Mouse (Mus musculus): Measurements from ENCODE around the gene Mgst2. TPM values are rescaled to one million over a fixed set of nuclear protein-coding genes. Genes with fewer than 3 reads are reported as not detected.

The Mgst2 gene
- polyA plus RNA-seq, 1 experiment = 5.3 TPM

GRCm38 (mm10) chr3:51646301-51646700, 13.9 kb upstream of the Mgst2 start:
- H3K27me3 ChIP-seq (ENCODE audit: control insufficient read depth, insufficient read depth, low read length) = no peaks in the 10 kb centered on the region
- no peak overlapping the region for H3K4me3 ChIP-seq (ENCODE audit: control insufficient read depth, low read depth, low read length)
- H3K27ac ChIP-seq (ENCODE audit: control insufficient read depth, insufficient read depth, low read depth, low read length) = no peak overlapping the region
- no peak for TF ChIP-seq CTCF (IDR thresholded peaks at IDR 0.05; ENCODE audit: control insufficient read depth, insufficient read depth, insufficient replicate concordance, low read depth, low read length)
- TF ChIP-seq POLR2A (IDR thresholded peaks at IDR 0.05; ENCODE audit: control insufficient read depth, low read depth, low read length) = no peak
- H3K36me3 ChIP-seq (ENCODE audit: control insufficient read depth, insufficient read depth, low read length) = no peaks in the 10 kb centered on the region
- no peaks in the 10 kb centered on the region for H3K4me1 ChIP-seq (ENCODE audit: control insufficient read depth, insufficient read depth, low read length)

- H3K4me3 ChIP-seq (ENCODE audit: control insufficient read depth, low read depth, low read length) = no peak overlapping the region
- TF ChIP-seq CTCF (IDR thresholded peaks at IDR 0.05; ENCODE audit: control insufficient read depth, insufficient read depth, insufficient replicate concordance, low read depth, low read length) (no peak), POLR2A (IDR thresholded peaks at IDR 0.05; ENCODE audit: control insufficient read depth, low read depth, low read length) (no peak)
- H3K4me1 ChIP-seq (ENCODE audit: control insufficient read depth, insufficient read depth, low read length) = no peaks in the 10 kb centered on the region
- H3K27me3 ChIP-seq (ENCODE audit: control insufficient read depth, insufficient read depth, low read length) = no peaks in the 10 kb centered on the region
- no peaks in the 10 kb centered on the region for H3K36me3 ChIP-seq (ENCODE audit: control insufficient read depth, insufficient read depth, low read length)
- no peak overlapping the region for H3K27ac ChIP-seq (ENCODE audit: control insufficient read depth, insufficient read depth, low read depth, low read length)
Measured at GRCm38 (mm10) chr3:51647356-51647755, 12.8 kb upstream of the Mgst2 start.

- Histone ChIP-seq H3K27me3 (ENCODE audit: control insufficient read depth, insufficient read depth, low read length) (no peaks in the 10 kb centered on the region), H3K4me3 (ENCODE audit: control insufficient read depth, low read depth, low read length) (no peak overlapping the region)
- no peak for TF ChIP-seq POLR2A (IDR thresholded peaks at IDR 0.05; ENCODE audit: control insufficient read depth, low read depth, low read length)
- TF ChIP-seq CTCF (IDR thresholded peaks at IDR 0.05; ENCODE audit: control insufficient read depth, insufficient read depth, insufficient replicate concordance, low read depth, low read length) = peak; percentile 88; the same call in 1 of the 2 replicates
Measured at GRCm38 (mm10) chr3:51648037-51648664, 12.0 kb upstream of the Mgst2 start.

GRCm38 (mm10) chr3:51649426-51649825, 10.7 kb upstream of the Mgst2 start:
- Histone ChIP-seq H3K36me3 (ENCODE audit: control insufficient read depth, insufficient read depth, low read length) (no peaks in the 10 kb centered on the region), H3K4me3 (ENCODE audit: control insufficient read depth, low read depth, low read length) (no peak overlapping the region), H3K4me1 (ENCODE audit: control insufficient read depth, insufficient read depth, low read length) (peaks cover 4% of the 10 kb centered on the region), H3K27ac (ENCODE audit: control insufficient read depth, insufficient read depth, low read depth, low read length) (no peak overlapping the region), H3K27me3 (ENCODE audit: control insufficient read depth, insufficient read depth, low read length) (no peaks in the 10 kb centered on the region)
- TF ChIP-seq CTCF (IDR thresholded peaks at IDR 0.05; ENCODE audit: control insufficient read depth, insufficient read depth, insufficient replicate concordance, low read depth, low read length) (no peak), POLR2A (IDR thresholded peaks at IDR 0.05; ENCODE audit: control insufficient read depth, low read depth, low read length) (no peak)

More at GRCm38 (mm10) chr3:51648037-51648664, 12.0 kb upstream of the Mgst2 start:
- Histone ChIP-seq H3K27ac (ENCODE audit: control insufficient read depth, insufficient read depth, low read depth, low read length) (no peak overlapping the region), H3K36me3 (ENCODE audit: control insufficient read depth, insufficient read depth, low read length) (no peaks in the 10 kb centered on the region), H3K4me1 (ENCODE audit: control insufficient read depth, insufficient read depth, low read length) (peaks cover 4% of the 10 kb centered on the region)

GRCm38 (mm10) chr3:51649986-51650385, 10.2 kb upstream of the Mgst2 start:
- no peaks in the 10 kb centered on the region for H3K36me3 ChIP-seq (ENCODE audit: control insufficient read depth, insufficient read depth, low read length)

GRCm38 (mm10) chr3:51651149-51651548, 9.0 kb upstream of the Mgst2 start:
- Histone ChIP-seq H3K36me3 (ENCODE audit: control insufficient read depth, insufficient read depth, low read length) (no peaks in the 10 kb centered on the region), H3K4me3 (ENCODE audit: control insufficient read depth, low read depth, low read length) (no peak overlapping the region), H3K27ac (ENCODE audit: control insufficient read depth, insufficient read depth, low read depth, low read length) (no peak overlapping the region), H3K4me1 (ENCODE audit: control insufficient read depth, insufficient read depth, low read length) (peaks cover 4% of the 10 kb centered on the region), H3K27me3 (ENCODE audit: control insufficient read depth, insufficient read depth, low read length) (no peaks in the 10 kb centered on the region)
- TF ChIP-seq CTCF (IDR thresholded peaks at IDR 0.05; ENCODE audit: control insufficient read depth, insufficient read depth, insufficient replicate concordance, low read depth, low read length) = no peak
- no peak for TF ChIP-seq POLR2A (IDR thresholded peaks at IDR 0.05; ENCODE audit: control insufficient read depth, low read depth, low read length)

More at GRCm38 (mm10) chr3:51649986-51650385, 10.2 kb upstream of the Mgst2 start:
- Histone ChIP-seq H3K27ac (ENCODE audit: control insufficient read depth, insufficient read depth, low read depth, low read length) (no peak overlapping the region), H3K4me1 (ENCODE audit: control insufficient read depth, insufficient read depth, low read length) (peaks cover 4% of the 10 kb centered on the region), H3K4me3 (ENCODE audit: control insufficient read depth, low read depth, low read length) (no peak overlapping the region), H3K27me3 (ENCODE audit: control insufficient read depth, insufficient read depth, low read length) (no peaks in the 10 kb centered on the region)
- TF ChIP-seq POLR2A (IDR thresholded peaks at IDR 0.05; ENCODE audit: control insufficient read depth, low read depth, low read length) = no peak
- no peak for TF ChIP-seq CTCF (IDR thresholded peaks at IDR 0.05; ENCODE audit: control insufficient read depth, insufficient read depth, insufficient replicate concordance, low read depth, low read length)

- peaks cover 4% of the 10 kb centered on the region for H3K4me1 ChIP-seq (ENCODE audit: control insufficient read depth, insufficient read depth, low read length)
- H3K36me3 ChIP-seq (ENCODE audit: control insufficient read depth, insufficient read depth, low read length) = no peaks in the 10 kb centered on the region
- H3K4me3 ChIP-seq (ENCODE audit: control insufficient read depth, low read depth, low read length) = no peak overlapping the region
- no peaks in the 10 kb centered on the region for H3K27me3 ChIP-seq (ENCODE audit: control insufficient read depth, insufficient read depth, low read length)
- no peak overlapping the region for H3K27ac ChIP-seq (ENCODE audit: control insufficient read depth, insufficient read depth, low read depth, low read length)
- TF ChIP-seq POLR2A (IDR thresholded peaks at IDR 0.05; ENCODE audit: control insufficient read depth, low read depth, low read length) = no peak
- peak; percentile 60; the same call in 1 of the 2 replicates for TF ChIP-seq CTCF (IDR thresholded peaks at IDR 0.05; ENCODE audit: control insufficient read depth, insufficient read depth, insufficient replicate concordance, low read depth, low read length)
Measured at GRCm38 (mm10) chr3:51652292-51652691, 7.9 kb upstream of the Mgst2 start.

Data from testis, adult 2 months (tissue).